Mouse (Mus musculus) heart, embryonic 15.5 days (tissue): ENCODE results near the gene Sycp2l. TPM values are rescaled to one million over a fixed set of nuclear protein-coding genes. Genes with fewer than 3 reads are reported as not detected.

Experiments
- ATAC-seq: fragments of 200-750 bp; cut with Nextera tagmentation; replicated peaks from 2 replicates; pipeline ENCODE4 v1.8.0; 2017; ENCODE audit warnings: low read depth, moderate TSS enrichment; ENCODE audit not compliant: insufficient number of reproducible peaks, insufficient read depth, low FRiP score
- H3K27ac ChIP-seq: fragments of 300-500 bp; sonication (generic); 2 replicates; pipeline ENCODE4 v1.5.1; 2015; ENCODE audit warnings: mild to moderate bottlenecking, inconsistent platforms
- H3K27me3 ChIP-seq: fragments of 300-500 bp; sonication (generic); 2 replicates; pipeline ENCODE4 v1.6.1; 2015; ENCODE audit warnings: inconsistent platforms
- H3K36me3 ChIP-seq: fragments of 300-500 bp; sonication (generic); 2 replicates; pipeline ENCODE4 v1.6.1; 2015; ENCODE audit warnings: mild to moderate bottlenecking, inconsistent platforms
- H3K4me1 ChIP-seq: fragments of 300-500 bp; sonication (generic); replicated peaks from 2 replicates; pipeline ENCODE4 v1.6.1; 2015; ENCODE audit warnings: inconsistent platforms
- H3K4me2 ChIP-seq: fragments of 300-500 bp; sonication (generic); 2 replicates; pipeline ENCODE4 v1.6.1; 2015; ENCODE audit warnings: inconsistent platforms, mild to moderate bottlenecking, moderate library complexity
- H3K4me3 ChIP-seq: fragments of 300-500 bp; sonication (generic); 2 replicates; pipeline ENCODE4 v1.5.1; 2015; ENCODE audit warnings: mild to moderate bottlenecking, inconsistent platforms
- H3K9ac ChIP-seq: fragments of 300-500 bp; sonication (generic); 2 replicates; pipeline ENCODE4 v1.6.1; 2015; ENCODE audit warnings: mild to moderate bottlenecking, inconsistent platforms
- H3K9me3 ChIP-seq: fragments of 300-500 bp; sonication (generic); replicated peaks from 2 replicates; pipeline ENCODE4 v1.6.1; 2016; ENCODE audit warnings: inconsistent platforms
- WGBS: fragments of 180-500 bp; shearing (Covaris S2); methylation state at CpG from one replicate; pipeline ENCODE4 v1.1.7; 2015; ENCODE audit warnings: mixed read lengths; 5-methylcytosine and 5-hydroxymethylcytosine counted together
- polyA plus RNA-seq: library from polyadenylated mRNA; unstranded; fragments of >200 nt; fragmentation: Nextera tagmentation; extraction: Ambion mirVana; gene quantifications from 2 replicates; pipeline ENCODE4 v1.2.1, GENCODE M21; 2015

The Sycp2l gene
- polyA plus RNA-seq, 1 experiment from 2014 or later = not detected

GRCm38 (mm10) chr13:41091271-41091670, 22.8 kb upstream of the Sycp2l start:
- Histone ChIP-seq H3K27me3 (peaks cover 13% of the 10 kb centered on the region), H3K36me3 (no peaks in the 10 kb centered on the region), H3K4me1 (no peaks in the 10 kb centered on the region), H3K4me3 (no peak overlapping the region), H3K9me3 (no peaks in the 10 kb centered on the region), H3K9ac (no peak overlapping the region), H3K27ac (no peak overlapping the region), H3K4me2 (no peak overlapping the region)
- ATAC-seq = no peak
- WGBS = 26% methylated on average over 10 of the region's 10 CpGs

DNA sequence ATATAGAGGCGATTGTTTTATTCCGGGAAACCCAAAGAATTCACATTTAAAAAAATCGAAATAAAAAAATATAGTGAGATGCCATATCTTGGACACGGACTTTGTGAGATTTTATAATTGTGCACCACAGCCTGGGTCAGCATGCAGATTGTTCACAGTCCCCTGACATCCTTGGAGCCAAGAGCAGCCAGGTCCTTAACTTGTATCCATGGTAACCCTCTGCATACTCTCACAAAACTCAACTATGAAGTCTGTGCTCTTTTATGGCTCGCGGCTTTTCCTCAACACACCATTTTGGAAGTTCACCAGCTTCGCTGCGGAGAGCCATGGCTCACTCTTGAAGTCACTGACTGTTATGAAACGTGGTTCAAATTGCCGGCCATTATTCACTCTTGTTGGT, 19.9 kb upstream of the Sycp2l start:
- no peak overlapping the region for H3K4me2 ChIP-seq
- H3K9me3 ChIP-seq = no peaks in the 10 kb centered on the region
- no peak overlapping the region for H3K9ac ChIP-seq
- no peaks in the 10 kb centered on the region for H3K4me1 ChIP-seq
- no peak for ATAC-seq
- WGBS = 79% methylated on average over 10 of the region's 10 CpGs
- H3K36me3 ChIP-seq = no peaks in the 10 kb centered on the region
- H3K27me3 ChIP-seq = peaks cover 13% of the 10 kb centered on the region
- H3K4me3 ChIP-seq = no peak overlapping the region
- H3K27ac ChIP-seq = no peak overlapping the region

GRCm38 (mm10) chr13:41097324-41098058, 16.6 kb upstream of the Sycp2l start:
- Histone ChIP-seq H3K27ac (no peak overlapping the region), H3K4me3 (peak overlapping the region; percentile 20; the same call in 1 of the 2 replicates), H3K36me3 (no peaks in the 10 kb centered on the region), H3K27me3 (0 out of 2 replicates have a peak, but pooled peaks cover 4% of the 10 kb centered on the region), H3K4me2 (peak overlapping the region; percentile 49), H3K9me3 (no peaks in the 10 kb centered on the region), H3K4me1 (no peaks in the 10 kb centered on the region), H3K9ac (no peak overlapping the region)
- ATAC-seq = no peak
- WGBS = 26% methylated on average over 16 of the region's 16 CpGs

DNA sequence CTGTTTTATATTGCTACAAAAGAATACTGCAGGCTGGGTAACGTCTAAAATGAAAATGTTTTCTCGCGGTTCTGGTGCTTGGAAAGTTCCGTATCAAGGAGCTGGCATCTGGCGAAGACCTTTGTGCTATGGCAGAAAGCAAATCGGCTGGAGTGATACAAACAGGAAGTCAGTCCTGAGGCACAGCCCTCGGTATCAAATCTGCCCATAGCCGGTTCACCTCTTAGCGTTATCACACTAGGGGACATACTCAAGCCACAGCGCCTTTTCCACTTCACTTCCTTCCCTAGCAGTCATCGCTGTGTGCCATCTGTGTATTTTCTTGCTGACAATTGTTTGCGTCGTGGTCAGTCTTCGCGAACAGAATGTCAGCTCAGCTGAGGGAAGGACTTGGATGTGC, 15.8 kb upstream of the Sycp2l start:
- no peak overlapping the region for H3K4me3 ChIP-seq
- no peaks in the 10 kb centered on the region for H3K4me1 ChIP-seq
- H3K9ac ChIP-seq = no peak overlapping the region
- no peak overlapping the region for H3K4me2 ChIP-seq
- H3K27me3 ChIP-seq = 0 out of 2 replicates have a peak, but pooled peaks cover under 1% of the 10 kb centered on the region
- H3K36me3 ChIP-seq = no peaks in the 10 kb centered on the region
- H3K9me3 ChIP-seq = no peaks in the 10 kb centered on the region
- H3K27ac ChIP-seq = no peak overlapping the region
- ATAC-seq = no peak
- 53% methylated on average over 15 of the region's 15 CpGs for WGBS

DNA sequence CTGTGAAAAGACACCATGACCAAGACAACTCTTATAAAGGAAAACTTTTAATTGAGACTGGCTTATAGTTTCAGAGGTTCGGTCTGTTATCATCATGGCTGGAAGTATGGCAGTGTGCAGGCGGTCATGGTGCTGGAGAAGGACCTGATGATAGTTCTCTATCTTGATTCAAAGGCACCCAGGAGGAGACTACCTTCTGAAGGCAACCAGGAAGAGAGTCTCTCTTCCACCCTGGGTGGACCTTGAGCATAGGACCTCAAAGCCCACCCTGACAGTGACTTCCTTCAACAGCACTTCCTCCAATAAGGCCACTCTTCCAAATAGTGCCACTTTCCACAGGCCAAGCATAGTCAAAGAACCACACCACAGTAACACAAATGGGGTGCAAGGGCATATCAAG, 14.1 kb upstream of the Sycp2l start:
- no peaks in the 10 kb centered on the region for H3K27me3 ChIP-seq
- H3K4me2 ChIP-seq = no peak overlapping the region
- 84% methylated on average over 2 of the region's 2 CpGs for WGBS
- H3K4me1 ChIP-seq = no peaks in the 10 kb centered on the region
- H3K9ac ChIP-seq = no peak overlapping the region
- ATAC-seq = no peak
- H3K4me3 ChIP-seq = no peak overlapping the region
- H3K9me3 ChIP-seq = no peaks in the 10 kb centered on the region
- H3K27ac ChIP-seq = no peak overlapping the region
- no peaks in the 10 kb centered on the region for H3K36me3 ChIP-seq

DNA sequence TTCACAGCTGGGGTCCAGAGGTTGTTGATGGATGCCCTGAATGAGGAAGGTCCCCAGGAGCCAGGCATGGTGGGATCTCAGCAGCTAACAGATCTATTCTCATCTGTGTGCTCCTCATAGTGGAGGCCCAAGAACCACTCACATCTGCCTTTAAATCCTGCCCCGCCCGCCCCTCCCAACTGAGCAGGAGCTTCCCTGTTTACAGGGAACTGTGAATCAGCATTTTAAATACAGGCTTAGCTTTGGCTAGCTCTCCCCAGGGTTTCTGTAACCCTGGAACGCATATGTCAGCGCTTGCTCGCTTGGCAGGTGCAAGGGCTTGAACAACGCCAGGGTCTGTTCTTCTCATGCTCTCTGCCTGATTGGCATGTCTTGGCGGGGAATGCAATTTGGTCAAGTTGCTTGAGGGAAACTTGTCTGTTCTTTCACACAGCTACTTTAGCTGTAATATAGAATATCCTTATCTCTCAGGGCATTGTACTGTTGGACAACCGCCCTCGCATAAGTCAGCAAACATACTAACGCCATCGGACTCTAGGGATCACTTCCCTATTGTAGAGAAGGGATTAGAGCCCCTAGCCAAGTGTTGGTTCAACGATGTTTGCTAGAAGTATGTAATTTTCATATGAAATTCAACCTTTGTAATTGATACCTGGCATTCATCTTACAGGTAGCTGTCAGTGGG, 10.1 kb upstream of the Sycp2l start:
- WGBS = 70% methylated on average over 12 of the region's 12 CpGs
- Histone ChIP-seq H3K27ac (no peak overlapping the region), H3K4me2 (no peak overlapping the region), H3K27me3 (no peaks in the 10 kb centered on the region), H3K9ac (no peak overlapping the region), H3K4me1 (no peaks in the 10 kb centered on the region), H3K9me3 (no peaks in the 10 kb centered on the region), H3K36me3 (no peaks in the 10 kb centered on the region), H3K4me3 (no peak overlapping the region)
- ATAC-seq = no peak

DNA sequence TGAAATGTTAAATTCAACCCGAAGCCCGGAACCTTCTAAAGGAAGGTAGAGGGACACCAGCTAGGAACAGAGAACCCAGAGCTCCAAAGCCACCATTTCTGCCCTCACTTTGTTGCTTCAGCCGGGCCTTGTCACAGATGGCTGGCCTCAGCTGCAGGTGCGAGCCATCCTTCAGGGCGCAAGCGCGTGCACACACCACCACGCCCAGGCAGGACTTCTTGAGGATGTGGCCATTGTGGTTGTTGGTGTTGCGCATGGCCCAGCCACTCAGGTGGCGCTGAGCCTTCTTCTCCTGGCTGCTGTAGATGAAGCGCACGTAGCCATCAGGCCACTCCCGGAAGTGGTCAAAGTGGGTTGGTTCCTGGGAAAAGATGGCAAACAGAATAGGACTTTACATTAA, 8.6 kb upstream of the Sycp2l start:
- no peaks in the 10 kb centered on the region for H3K4me1 ChIP-seq
- H3K4me2 ChIP-seq = no peak overlapping the region
- no peak overlapping the region for H3K9ac ChIP-seq
- H3K36me3 ChIP-seq = no peaks in the 10 kb centered on the region
- H3K27ac ChIP-seq = no peak overlapping the region
- ATAC-seq = no peak
- no peaks in the 10 kb centered on the region for H3K9me3 ChIP-seq
- H3K27me3 ChIP-seq = no peaks in the 10 kb centered on the region
- 89% methylated on average over 13 of the region's 13 CpGs for WGBS
- no peak overlapping the region for H3K4me3 ChIP-seq

GRCm38 (mm10) chr13:41110935-41111334, 3.2 kb upstream of the Sycp2l start, which contains the start of gene Gcm2:
Gene Gcm2, minus strand, starts transcription at chr13:41111035.
- H3K27ac ChIP-seq = no peak within 1 kb of the TSS
- H3K9ac ChIP-seq = no peak within 1 kb of the TSS
- H3K9me3 ChIP-seq = no peaks in the 10 kb centered on the region
- no peak within 1 kb of the TSS for H3K4me3 ChIP-seq
- H3K27me3 ChIP-seq = peaks cover 20% of the 10 kb centered on the region; the same call in 1 of the 2 replicates
- no peak for ATAC-seq
- WGBS = 51% methylated on average over 3 of the region's 3 CpGs
- no peaks in the 10 kb centered on the region for H3K4me1 ChIP-seq
- no peaks in the 10 kb centered on the region for H3K36me3 ChIP-seq
- H3K4me2 ChIP-seq = no peak within 1 kb of the TSS

GRCm38 (mm10) chr13:41119152-41119945, 5.2 kb downstream of the Sycp2l start:
- ATAC-seq = no peak
- H3K4me1 ChIP-seq = no peaks in the 10 kb centered on the region
- 42% methylated on average over 9 of the region's 9 CpGs for WGBS
- H3K36me3 ChIP-seq = no peaks in the 10 kb centered on the region
- no peak overlapping the region for H3K4me2 ChIP-seq
- H3K4me3 ChIP-seq = no peak overlapping the region
- no peak overlapping the region for H3K27ac ChIP-seq
- H3K9ac ChIP-seq = no peak overlapping the region
- H3K27me3 ChIP-seq = peaks cover 14% of the 10 kb centered on the region; the same call in 1 of the 2 replicates
- H3K9me3 ChIP-seq = no peaks in the 10 kb centered on the region

DNA sequence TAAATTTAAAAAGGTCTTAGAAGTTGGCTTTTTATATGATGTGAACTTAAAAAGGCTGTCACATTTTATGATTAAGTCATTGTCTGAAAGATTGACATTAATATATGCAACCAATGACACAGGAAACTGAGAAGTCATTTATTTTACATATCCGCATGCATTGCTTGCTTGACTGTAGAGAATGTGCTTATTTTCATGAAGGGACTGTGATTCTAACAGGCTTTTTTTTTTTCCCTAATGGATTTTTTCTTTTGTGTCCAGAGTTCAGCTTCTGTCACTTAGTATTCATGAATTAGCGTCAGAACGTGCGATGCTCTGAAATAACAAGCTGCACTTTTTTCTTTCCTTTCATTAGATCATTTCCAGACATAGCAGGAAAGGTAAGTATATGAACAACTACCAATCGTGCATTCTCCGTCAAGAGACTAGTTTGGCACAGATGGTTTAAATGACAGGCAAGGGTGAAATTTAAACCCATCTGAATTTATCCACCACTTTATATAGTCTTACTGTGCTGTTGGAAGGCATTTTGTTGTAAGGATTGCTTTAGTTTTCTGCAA, 9.6 kb downstream of the Sycp2l start:
- Histone ChIP-seq H3K9ac (no peak overlapping the region), H3K4me2 (no peak overlapping the region), H3K27me3 (no peaks in the 10 kb centered on the region), H3K4me1 (no peaks in the 10 kb centered on the region), H3K36me3 (no peaks in the 10 kb centered on the region), H3K4me3 (no peak overlapping the region), H3K9me3 (no peaks in the 10 kb centered on the region), H3K27ac (no peak overlapping the region)
- no peak for ATAC-seq
- WGBS = 88% methylated on average over 6 of the region's 6 CpGs

DNA sequence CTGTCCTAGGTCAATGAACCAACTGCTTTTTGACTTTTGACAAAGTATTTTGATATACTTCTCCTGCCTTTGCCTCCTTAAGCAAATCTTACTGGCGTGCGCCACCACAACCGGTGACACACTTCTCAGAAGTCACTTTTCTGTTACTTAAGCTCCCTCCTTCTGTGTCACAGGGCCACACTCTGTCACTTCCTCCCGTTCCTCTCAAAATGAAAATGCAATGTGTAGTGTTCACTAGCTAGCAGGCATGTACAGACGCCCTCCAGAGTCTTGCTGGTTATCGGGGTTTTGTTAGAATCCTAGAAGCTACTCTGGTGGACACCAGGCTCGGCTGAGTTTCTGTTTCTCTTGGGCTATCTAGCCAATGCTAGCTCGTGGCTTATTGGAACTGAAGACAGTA, 14.2 kb downstream of the Sycp2l start:
- WGBS = 76% methylated on average over 8 of the region's 8 CpGs
- Histone ChIP-seq H3K27me3 (no peaks in the 10 kb centered on the region), H3K4me2 (no peak overlapping the region), H3K9ac (no peak overlapping the region), H3K27ac (no peak overlapping the region), H3K4me3 (no peak overlapping the region), H3K9me3 (no peaks in the 10 kb centered on the region), H3K4me1 (no peaks in the 10 kb centered on the region), H3K36me3 (no peaks in the 10 kb centered on the region)
- no peak for ATAC-seq
